Mouse (Mus musculus) natural killer cell, adult 2 months (primary cell): ENCODE results near the gene Abcb9.

Experiments used
- DNase-seq, 2 experiments: peaks; one replicate each; pipeline ENCODE4 v3.0.0; 2022; ENCODE audit warnings: low spot score in 2 of 2

Gene Abcb9

DNA sequence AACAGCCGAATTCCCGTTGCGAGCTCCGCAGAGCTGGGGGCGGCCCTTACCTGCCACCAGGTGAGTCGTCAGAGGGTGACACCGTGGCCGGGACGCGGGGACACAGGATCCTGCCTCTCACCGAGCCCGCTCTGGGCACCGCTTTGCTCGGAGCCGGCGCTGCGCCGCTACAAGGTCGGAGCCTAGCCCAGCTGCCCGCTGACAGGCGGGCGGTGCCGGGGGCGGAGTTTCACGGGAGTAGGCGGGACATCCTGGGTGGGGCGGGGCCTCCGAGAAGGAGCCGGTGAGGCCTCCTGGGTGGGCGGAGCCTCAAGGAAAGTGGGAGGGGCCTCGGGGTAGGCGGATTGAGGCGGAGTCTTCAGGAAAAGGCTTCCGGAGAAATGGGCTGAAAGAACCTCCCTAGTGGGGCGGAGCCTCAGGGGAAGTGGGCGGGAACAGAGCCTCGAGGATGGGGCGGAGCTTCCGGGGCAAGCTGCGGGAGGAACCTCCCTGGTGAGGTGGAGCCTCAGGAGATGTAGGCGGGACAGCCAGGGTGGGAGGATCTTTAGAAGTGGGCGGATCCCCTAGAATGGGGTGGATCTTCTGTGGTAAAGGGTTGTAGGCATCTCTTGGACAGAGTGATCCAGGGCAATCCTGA, at the start of gene Abcb9:
Gene Abcb9 (minus strand): TSS at position 203 of the 637 bp plus-strand sequence.
- DNase-seq: peak; percentile 99 to 100

DNA sequence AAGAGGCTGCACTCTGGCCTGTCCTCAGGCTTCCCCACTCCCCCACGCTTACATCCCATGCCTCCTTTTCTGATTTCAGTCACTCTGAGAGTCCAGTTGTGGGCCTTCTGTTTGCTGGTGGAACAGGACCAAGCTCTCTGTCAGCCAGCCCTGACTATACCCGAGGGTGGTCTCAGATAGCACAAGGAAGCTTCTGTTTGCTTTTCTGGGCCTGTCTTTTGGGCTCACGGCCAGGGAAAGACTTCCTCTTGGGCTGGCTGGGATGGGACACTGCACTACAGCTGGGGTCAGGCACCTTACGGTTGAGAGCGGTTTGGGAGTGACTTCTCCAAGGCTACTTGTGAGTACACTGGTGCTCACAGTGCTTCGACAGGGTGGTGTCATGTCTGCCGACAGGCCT, 42.5 kb upstream of the Abcb9 start:
- no peak for DNase-seq

DNA sequence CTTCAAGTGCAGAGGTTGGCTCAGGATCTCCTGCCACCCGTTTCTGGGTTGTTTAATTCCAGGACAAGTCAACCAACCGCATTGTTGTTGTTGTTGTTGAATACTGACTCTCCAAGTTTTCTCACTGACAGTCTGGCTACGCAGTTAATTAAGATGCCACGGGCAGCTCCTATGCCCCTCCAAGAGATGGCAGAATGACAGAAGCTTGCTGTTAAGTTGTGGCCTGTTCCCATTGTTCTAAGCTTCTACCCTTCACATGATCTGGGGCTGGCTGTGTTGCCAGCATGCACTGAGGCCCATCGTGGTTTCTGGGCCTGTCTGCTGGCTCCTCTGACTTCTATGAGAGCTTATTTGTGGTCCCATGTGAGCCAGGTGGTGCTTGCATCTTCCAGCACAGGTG, 38.7 kb upstream of the Abcb9 start:
- no peak for DNase-seq

DNA sequence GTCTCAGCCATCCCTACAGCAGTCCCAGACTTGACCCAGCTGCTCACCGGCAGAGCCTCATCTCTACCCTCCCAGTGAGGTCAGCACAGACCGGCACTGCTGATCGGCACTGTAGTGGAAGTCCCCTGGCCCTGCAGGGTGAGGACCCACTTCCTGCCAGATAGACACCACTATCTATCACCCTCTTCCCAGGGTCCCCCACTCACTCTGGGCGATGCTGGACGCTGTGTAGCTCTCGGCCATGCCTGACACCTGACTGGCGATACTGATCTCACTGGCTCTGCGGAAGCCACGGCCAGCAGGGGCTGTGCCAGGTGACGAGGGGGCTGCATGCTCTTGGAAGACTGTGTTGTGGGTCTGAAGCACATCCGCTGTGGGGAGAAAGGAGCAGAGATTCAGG, 29.5 kb upstream of the Abcb9 start:
- DNase-seq: no peak

DNA sequence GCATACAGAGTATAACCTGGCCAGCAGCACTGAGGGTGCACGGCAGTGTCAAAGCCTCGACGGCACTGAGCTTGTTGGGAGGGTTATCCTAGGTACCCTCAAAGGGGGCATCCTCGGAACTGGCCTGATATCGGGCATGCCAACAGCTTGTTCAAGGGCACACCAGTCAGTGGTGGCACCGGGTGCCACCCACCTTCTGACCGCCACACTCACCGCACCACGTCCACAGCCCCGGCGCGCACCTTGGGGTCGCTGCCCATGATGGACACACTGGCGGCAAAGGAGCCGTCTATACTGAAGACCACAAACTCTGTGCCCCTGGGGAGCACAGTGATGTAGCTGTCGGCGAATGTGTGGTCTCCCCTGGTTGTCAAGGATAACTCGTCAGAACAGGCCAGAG, 26.8 kb upstream of the Abcb9 start:
- no peak for DNase-seq

DNA sequence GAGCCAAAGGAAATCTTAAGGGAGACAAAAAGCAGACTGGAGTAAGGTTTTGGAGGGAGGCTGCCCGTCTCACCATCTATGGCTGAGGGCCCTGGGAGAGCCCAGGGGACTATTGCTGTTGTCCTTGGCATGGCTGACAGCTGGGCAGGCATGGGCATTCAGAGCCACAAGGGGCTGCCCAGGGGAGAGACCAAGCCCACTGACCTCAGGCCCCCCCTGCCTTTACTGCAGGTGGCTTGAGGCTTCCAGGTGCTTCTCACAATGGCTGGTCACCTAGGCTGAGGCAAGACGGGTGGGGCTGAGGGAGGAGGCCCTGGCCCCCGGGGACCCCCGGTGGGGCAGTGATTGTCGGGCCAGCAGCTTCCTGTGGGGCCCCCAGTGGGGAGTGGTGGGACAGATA, 23.6 kb upstream of the Abcb9 start:
- no peak for DNase-seq

DNA sequence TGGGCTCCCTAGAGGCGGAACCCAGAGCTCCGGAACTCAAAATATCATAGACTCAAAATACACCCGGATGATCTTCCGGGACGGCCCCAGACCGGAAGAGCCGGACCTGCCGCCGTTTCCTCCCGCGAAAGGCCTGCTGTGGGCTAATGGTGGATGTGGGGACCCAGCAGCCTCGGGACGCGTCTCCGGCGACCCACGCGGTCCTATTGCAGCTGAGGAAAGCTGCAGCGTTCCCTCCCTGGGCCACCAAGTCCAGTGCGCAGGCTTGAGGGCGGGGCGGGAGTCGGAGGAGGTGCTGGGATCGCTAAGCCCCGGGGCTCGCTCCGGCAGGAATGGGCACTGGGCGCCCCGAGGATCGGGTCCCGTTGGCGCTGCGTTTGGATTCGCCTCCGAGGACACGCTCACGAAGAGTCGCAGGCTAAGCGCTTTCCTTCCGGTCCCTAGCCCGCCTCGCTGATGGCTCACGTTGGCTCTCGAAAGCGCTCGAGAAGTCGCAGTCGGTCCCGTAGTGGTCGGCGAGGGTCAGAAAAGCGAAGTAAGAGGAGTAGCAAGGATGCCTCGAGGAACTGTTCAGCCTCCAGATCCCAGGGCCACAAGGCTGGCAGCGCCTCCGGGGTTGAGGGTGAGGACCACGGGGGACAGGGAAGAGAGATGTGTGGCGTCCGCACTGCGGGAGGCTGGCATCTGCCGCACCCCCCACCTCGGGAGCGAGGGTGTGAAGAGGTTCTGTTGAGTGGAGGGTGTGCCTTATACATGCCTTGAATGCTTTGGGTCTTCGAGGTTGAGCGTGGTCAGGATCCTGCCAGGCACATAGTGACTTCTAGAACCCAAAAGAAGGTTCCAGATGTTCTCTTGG, 20.6 kb upstream of the Abcb9 start, which contains the start of gene Arl6ip4:
Gene Arl6ip4 (plus strand): TSS at position 100 of the 856 bp plus-strand sequence.
- peak; percentile 65 to 74 for DNase-seq

DNA sequence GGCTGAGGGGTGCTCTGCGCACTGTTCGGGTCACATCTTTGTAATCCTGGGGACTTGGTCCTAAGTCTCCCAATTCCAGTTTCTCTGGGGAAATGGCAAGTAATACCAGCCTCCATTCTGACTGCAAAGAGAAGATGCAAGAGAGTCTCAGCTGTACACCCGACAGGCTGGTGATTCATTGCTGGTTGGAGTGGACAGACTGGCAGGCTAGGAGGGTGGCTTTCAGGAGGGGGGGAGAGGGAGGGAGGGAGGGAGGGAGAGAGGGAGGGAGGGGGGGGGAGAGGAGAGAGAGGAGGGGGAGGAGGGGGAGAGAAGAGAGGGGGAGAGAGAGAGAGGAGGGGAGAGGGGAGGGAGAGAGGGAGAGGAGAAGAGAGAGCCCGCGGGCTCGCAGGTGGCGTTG, 19.9 kb upstream of the Abcb9 start:
- DNase-seq: no peak

DNA sequence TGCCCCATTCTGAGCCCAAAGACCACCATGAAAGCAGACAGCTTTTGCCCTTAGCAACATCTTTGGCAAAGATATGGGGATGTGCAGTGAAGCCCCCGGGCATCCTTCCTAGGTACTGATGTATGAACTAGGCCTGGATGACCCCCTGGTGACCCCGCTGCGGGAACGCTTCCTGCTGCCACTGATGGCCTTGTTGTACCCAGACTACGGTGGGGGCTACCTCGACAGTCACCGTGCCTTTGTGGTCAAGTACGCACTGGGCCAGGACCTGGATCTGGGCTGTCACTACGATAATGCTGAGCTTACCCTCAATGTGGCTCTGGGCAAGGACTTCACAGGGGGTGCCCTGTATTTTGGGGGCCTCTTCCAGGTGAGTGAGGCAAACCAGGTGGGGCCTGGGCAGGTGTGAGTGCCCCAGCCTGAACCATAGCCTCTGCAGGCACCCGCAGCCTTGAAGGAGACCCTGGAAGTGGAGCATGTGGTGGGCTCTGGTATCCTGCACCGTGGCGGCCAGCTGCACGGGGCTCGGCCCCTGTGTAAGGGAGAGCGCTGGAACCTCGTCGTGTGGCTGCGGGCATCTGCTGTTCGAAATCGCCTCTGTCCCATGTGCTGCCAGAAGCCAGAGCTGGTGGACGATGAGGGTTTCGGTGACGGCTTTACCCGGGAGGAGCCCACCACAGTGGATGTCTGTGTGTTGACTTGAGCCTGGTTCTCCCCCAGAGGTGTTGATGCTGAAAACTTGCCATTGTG, 18.9 kb upstream of the Abcb9 start:
- DNase-seq: no peak

DNA sequence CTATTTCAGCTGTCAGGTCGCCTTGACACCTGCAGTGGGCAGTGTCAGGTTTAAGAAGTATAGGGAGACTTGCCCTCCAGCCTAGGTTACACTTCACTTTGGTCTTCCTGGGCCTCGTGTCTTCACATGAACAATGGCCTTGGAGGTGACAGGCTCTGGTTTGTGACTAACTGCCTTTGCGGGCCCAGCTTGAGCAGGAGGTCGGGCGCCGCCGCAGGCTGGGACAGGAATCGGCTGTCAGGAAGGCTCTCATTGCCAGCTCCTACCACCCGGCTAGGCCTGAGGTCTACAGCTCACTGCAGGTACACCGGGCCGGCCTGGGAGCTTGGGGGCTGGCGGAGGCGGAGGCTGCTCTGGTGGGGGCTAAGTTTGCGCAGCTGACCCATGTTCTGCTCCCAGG, 17.4 kb upstream of the Abcb9 start:
- peak; percentile 49 to 62 for DNase-seq

DNA sequence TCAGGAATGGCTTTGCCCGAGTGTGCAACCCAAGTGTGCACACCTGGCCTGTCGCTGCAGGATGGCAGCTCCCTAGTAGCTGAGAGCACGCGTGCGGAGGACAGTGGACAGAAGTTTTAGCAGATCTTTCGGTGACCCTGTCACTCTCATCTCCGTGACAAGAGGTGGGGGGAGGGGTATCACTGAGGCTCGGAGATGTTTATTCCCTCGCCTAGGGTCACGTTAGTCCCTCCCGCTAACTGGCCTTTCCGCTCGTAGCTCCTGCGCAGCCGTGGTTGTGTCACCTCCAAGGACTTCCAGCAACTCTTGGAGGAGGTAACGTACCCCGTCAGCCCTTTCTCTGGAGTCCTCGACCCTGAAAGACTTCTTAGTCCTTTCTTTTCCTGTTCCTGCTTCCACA, 16.9 kb upstream of the Abcb9 start:
- DNase-seq: no peak

DNA sequence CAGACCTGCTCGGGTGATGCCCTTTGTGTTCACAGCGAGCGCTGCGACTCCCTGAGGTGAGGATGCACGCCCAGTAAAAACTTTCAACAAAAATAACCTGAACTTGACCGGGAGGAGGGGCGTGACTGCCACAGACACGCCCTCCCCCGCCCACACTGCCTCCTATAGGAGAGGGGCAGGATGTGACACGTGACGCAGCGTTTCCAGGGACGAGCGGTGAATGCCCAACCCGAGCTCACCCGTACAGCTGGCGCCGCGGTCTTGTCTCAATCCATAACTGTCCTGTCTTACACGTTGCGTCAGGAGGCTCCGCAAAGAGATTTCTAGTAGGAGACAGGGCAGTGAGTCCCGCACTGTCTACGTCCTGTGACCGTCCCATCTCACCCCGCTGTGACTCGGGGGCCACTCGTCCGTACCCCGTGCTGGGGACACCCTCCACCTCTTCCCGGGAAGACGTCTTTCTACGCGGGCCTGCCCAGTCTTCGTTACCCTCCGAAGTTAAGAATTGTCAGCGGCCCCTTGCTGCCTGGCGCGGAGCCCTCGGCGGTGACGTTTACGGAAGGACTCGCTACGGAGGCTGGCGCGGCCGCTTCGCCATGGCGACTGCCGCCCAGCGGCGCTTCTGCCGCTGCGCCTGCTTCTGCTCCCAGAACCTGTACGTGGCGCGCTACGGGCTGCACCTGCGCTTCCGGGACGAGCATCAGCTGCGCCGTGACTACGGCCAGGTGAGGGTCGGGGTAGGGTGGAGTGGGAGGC, 16.3 kb upstream of the Abcb9 start, which contains the start of gene Ogfod2:
Gene Ogfod2 (plus strand): TSS at position 556 of the 756 bp plus-strand sequence.
- peak; percentile 93 to 96 for DNase-seq

DNA sequence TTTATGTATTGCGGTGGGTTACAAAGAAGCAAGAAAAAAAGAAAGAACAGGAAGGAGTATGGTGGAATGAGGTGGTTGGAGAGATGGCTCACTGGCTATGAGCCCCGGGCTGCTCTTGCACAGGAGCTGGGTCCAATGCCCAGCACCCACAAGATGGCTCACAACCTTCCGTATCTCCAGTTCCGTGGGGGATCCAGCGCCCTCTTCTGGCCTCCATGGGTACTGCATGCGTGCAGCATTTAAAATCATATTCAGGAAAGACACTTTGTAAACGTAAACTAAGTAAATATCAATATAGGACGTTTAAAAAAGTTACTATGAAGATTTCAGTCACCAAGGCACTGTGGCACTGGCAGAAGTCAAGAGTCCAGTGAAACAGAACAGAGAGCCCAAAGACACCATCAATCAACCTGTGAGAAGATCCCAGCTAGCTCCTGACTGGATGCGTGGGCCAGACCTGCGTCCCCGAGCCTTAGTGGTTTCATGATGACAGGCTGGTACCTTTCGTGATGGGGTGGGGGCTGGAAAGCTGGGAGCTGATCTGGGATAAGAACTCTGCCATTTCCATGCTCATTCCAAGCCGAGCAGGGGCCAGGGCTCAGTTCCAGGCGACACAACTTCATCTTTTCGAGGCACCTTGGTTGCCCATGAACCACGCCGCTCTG, 15.6 kb upstream of the Abcb9 start:
- peak; percentile 55 to 70 for DNase-seq

DNA sequence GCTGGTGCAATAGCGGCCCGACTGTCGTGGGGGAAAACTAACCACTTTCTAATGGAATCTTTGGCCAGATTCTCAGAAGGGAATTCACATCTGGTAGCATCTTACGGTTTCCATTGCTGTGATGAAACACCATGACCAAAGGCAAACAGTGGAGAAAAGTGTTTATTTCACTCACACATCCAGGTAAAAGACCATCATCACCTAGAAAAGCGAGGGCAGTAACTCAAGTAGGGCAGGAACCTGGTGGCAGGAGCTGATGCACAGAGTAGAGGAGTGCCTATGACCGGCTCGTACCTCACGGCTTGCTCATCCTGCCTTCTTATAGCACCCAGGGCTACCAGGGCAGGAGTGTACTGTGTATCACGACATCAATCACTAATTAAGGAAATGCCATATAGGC, 8.0 kb upstream of the Abcb9 start:
- no peak for DNase-seq

DNA sequence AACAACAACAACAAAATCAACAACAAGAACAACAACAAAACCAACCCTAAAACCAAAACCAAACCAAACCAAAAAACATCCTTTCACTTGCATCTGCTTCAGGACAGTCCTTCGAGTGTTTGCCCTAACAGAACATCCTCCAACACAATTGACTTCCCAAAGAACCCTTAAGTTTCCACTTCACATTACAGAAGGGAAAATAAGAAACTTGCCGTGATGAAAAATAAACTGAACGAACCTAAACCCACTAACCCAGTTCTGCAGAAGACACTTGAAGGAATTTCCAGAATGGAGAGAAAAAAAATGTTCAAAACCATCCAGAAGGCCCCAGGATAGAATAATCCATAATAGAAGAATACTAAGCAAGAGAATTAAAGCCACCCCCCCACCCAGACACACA, 7.4 kb upstream of the Abcb9 start:
- DNase-seq: no peak

DNA sequence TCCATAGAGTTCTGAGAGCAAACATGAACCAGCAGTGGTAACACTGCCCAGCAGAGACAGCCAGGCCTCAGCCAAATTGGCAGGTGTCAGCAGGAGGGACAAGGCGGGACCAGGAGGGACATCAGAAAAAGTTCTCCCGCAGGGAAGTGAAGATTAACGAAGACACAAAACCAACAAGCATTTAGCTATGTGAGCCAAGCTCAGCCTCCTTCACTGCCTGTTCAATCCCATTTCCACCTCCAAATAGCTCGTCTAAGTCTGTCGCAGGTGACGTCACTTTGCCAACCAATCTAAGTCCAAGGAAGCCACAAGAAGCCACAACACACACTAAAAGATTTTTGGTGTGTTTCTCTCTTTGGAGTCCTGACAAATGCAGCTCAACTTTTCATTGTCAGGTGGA, 6.7 kb upstream of the Abcb9 start:
- no peak for DNase-seq

DNA sequence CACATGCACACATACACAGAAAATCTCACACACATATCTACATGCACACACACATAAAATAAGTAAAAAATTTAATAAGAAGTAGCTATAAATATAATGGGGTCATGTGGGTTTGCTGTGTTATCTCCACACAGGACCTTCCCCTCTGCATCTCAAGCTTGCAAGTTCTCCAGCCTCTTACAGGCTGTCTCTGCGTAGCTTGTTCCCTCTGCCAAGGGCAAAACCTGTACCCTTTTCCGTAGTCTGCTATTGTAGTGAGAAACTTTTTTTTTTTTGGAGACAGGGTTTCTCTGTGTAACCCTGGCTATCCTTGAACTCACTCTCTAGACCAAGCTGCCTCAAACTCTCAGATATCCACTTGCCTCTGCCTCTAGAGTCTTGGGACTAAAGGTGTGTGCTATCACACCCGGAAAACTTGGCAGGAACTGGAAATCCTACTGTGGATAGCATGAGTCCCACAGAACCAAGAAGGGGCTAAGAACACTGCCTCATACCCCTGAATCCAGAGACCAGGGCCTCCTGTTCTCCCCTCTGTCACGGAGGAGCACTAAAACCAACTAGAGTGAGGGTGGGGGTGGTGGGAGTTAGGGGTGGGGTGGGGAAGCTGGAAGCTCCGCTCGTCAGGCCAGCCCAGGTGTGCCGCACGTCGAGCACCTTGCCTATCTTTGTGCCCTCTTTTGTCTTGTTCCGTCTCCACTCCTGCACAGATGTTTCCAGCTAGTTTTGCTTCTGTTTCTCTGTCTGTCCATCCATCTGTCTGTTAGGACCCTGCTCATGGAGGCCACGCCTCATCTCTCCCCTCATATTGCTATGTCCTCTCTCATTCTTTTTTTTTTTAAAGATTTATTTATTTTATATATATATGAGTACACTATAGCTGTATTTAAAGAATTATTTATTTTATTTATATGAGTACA, 4.8 kb upstream of the Abcb9 start:
- DNase-seq: no peak

DNA sequence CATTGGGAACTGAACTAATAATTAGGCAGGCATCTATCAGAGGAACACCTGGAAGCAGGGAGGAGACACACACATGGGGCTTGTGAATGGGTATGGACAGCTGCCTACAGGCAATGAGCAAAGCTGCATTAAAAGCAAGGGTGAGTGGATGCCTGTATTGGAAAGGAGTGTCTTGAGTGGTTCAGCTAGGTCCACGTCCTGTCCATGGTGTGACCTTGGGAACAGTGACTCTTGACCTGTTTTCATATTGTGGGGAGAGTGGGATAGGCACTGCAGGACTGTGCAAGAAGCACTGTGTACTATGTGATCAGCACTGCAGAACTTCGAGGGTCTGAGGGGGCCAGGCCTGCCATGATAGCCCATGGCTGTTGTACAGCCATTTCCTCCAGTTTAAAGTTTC, 3.3 kb upstream of the Abcb9 start:
- DNase-seq: no peak

DNA sequence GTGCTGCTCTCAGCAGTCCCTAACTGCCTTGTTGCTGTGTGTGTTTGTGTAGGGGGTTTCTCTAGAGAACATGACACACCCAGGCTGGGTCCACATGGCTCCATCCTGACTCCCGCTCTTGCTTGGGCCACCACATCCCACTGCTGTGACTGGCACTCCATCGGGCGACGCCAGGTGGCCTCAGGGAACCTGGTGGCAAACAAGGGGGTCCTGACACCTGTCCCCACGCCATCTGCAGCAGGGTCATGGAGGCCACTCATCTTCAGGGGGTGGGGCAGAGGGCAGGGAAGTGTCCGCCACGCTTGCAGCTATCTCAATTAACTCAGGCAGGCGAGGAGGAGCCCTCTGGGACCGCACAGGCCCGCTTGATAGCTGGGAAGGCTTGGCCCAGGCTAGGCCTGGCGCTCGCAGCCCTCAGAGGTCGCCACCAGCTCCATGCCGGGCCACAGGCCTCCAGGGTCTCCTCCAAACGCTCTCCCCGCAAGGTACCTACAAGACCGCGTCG, 469 bp downstream of the Abcb9 start:
- no peak for DNase-seq
